Mouse (Mus musculus) telencephalon, adult 2 months (tissue): ENCODE results near the gene Bpi.

Experiments
- DNase-seq: peaks from one replicate; pipeline ENCODE4 v3.0.0-alpha.2; 2011; ENCODE audit warnings: low read depth, low spot score

The Bpi gene

GRCm38 (mm10) chr2:158242170-158242896 is 15.6 kb upstream of the Bpi start:
- no peak for DNase-seq

GRCm38 (mm10) chr2:158243129-158243870 is 14.6 kb upstream of the Bpi start:
- DNase-seq: no peak

- no peak for DNase-seq
Observed at GRCm38 (mm10) chr2:158245072-158245817, 12.6 kb upstream of the Bpi start.

- no peak for DNase-seq
Observed at GRCm38 (mm10) chr2:158247852-158248251, 10.0 kb upstream of the Bpi start.

- DNase-seq: no peak
Observed at GRCm38 (mm10) chr2:158248318-158248717, 9.6 kb upstream of the Bpi start.

- DNase-seq: no peak
Observed at GRCm38 (mm10) chr2:158250558-158250957, 7.3 kb upstream of the Bpi start.

- DNase-seq: no peak
Observed at GRCm38 (mm10) chr2:158253806-158254205, 4.1 kb upstream of the Bpi start.

- DNase-seq: no peak
Observed at GRCm38 (mm10) chr2:158256894-158257293, 1.0 kb upstream of the Bpi start.

GRCm38 (mm10) chr2:158258781-158259180 is 887 bp downstream of the Bpi start:
- no peak for DNase-seq

- no peak for DNase-seq
Observed at GRCm38 (mm10) chr2:158259498-158259897, 1.6 kb downstream of the Bpi start.

- no peak for DNase-seq
Observed at GRCm38 (mm10) chr2:158264877-158265276, 7.0 kb downstream of the Bpi start.

- DNase-seq: no peak
Observed at GRCm38 (mm10) chr2:158270017-158270416, 12.1 kb downstream of the Bpi start.

- no peak for DNase-seq
Observed at GRCm38 (mm10) chr2:158273646-158274045, 15.8 kb downstream of the Bpi start.

GRCm38 (mm10) chr2:158275349-158275748 is 17.5 kb downstream of the Bpi start:
- DNase-seq: no peak

GRCm38 (mm10) chr2:158275811-158276210 is 17.9 kb downstream of the Bpi start:
- no peak for DNase-seq

GRCm38 (mm10) chr2:158276451-158276850 is 18.6 kb downstream of the Bpi start:
- DNase-seq: no peak

GRCm38 (mm10) chr2:158276878-158277277 is 19.0 kb downstream of the Bpi start:
- no peak for DNase-seq

GRCm38 (mm10) chr2:158279656-158280055 is 21.8 kb downstream of the Bpi start:
- DNase-seq: no peak

GRCm38 (mm10) chr2:158281497-158282205 is 23.8 kb downstream of the Bpi start:
- DNase-seq: no peak

- no peak for DNase-seq
Observed at GRCm38 (mm10) chr2:158283136-158283535, 25.2 kb downstream of the Bpi start.

GRCm38 (mm10) chr2:158283771-158284170 is 25.9 kb downstream of the Bpi start:
- DNase-seq: no peak

- DNase-seq: no peak
Observed at GRCm38 (mm10) chr2:158284571-158284970, 26.7 kb downstream of the Bpi start.
